Mouse (Mus musculus): ENCODE data around the gene Arhgef18.

- TF ChIP-seq TAL1 (IDR thresholded peaks at IDR 0.05; ENCODE audit: low read length) (no peak), GATA1 (IDR thresholded peaks at IDR 0.05; ENCODE audit: low read length) (no peak)
Measured at GRCm38 (mm10) chr8:3389506-3389905, 3.3 kb upstream of the Arhgef18 start.

Measured in erythroblast, embryonic 14.5 days (primary cell).